Mouse (Mus musculus): ENCODE data around the gene Csrnp2.

Gene Csrnp2

GRCm38 (mm10) chr15:100478351-100478750 is 16.9 kb downstream of the Csrnp2 start:
- in situ Hi-C loops (cut with MboI) = no loop called here

DNA sequence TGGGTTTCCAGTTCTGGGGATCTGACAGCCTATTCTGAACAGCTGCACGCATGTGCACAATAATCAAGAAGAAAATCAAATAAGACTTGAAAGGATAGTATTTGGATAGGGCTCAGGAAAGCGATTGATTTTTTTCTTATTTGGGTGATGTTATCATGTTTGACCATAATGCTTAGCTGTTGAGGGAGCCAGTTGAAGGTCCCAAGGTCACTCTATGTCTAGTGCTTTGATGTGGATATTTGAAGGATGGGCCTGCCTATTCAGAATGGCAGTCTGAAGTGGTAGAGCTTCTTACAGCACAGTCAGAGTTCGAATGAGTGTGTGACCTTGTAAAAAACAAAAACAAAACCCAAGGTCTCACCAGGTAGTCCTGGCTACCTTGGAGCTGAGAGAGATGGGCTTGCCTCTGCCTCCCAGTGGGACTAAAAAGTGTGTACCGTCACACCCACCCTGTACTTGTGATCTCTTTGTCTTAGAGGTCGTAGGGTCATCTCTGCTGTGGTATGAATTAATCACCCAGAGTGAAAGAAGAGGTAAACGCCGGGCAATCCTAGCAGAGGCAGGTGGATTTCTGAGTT is 21.3 kb downstream of the Csrnp2 start:
- in situ Hi-C loops (cut with MboI) = no loop called here

DNA sequence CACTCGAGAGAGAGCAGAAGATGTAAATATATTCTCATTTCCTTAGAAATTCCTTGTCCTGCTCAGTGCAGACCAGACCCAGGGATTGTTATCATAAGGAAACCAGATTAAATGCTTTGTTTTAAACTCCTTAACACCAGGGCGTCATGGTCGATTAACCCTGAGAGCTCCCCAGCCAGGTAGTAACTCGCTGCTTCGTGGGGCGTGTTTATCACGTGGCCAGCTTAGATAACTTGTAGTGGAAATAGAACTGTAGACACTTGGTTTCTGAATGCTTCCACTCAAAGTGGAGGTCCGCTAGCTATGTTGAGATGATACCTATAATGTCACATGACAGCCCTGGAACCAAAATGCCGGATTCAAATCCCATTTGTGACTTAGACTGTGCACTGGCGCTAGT is 25.3 kb downstream of the Csrnp2 start:
- in situ Hi-C loops (cut with MboI) = no loop called here

GRCm38 (mm10) chr15:100469189-100469545 is 26.1 kb downstream of the Csrnp2 start:
- in situ Hi-C loops (cut with MboI) = no loop called here

DNA sequence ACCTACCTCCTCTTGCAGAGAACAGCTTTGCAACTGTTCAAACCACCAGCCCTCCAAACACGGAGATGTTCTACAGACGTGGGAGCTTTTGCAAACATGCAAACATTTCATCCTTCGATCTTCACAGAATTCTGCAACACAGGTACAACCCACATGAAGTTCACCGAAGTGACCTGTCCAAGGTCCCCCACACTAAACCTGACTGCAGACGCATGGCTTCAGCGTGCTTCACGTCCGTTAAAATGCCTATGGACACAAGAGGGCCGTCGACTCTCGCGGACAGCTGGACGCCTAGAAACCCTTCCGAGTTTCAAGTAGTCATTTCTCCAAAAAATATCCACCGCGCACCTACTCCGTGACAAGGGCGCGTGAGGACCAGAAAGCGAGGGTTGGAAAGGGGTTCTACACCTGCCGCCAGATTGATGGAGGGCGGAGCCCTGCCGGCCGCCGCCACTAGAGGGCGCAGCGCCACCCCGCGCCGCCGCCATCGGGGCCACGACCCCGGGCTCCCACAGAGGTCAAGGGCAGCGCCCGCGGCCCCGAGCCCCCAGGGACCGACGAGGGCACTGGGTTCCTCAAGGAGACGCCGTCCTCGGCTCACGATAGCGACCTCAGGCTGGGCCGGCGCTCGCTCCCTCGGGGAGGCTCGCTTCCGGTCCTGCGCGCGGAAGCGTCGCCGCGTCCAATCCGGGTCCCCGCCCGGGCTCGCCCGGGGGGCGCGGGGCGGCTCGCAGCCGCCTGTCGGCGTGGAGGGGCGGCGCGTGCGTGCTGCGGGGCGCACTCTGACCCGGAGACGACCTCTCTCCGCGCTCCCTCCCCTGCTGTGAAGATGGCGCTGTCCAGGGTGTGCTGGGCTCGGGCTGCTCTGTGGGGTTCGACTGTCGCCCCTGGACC is 26.7 kb downstream of the Csrnp2 start, which contains the start of gene Letmd1:
Letmd1 (plus strand) TSS at position 729 of the 894 bp plus-strand sequence.
- in situ Hi-C loops (cut with MboI) = no loop called here

GRCm38 (mm10) chr15:100467738-100468137 is 27.6 kb downstream of the Csrnp2 start:
- in situ Hi-C loops (cut with MboI) = no loop called here

GRCm38 (mm10) chr15:100465432-100465831 is 29.9 kb downstream of the Csrnp2 start:
- in situ Hi-C loops (cut with MboI) = no loop called here

DNA sequence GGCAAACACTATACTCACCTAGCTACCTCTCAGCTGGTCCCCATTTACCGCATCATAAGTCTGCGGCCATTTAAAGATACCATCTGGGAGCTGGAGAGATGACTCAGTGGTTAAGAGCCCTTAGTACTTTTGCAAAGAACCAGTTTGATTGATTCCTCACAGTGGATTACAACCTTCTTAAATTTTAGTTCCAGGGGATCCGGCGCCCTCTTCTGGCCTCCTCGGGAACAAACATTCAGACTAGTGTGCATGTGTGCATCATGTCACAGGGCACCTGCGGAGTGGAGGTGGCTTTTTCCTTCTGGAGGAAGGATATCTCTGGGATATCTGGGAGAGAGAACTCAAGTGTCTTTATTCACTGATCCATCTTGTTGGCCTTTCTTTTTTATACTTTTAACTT is 31.6 kb downstream of the Csrnp2 start:
- in situ Hi-C loops (cut with MboI) = no loop called here

GRCm38 (mm10) chr15:100462086-100462485 is 33.2 kb downstream of the Csrnp2 start:
- in situ Hi-C loops (cut with MboI) = no loop called here

GRCm38 (mm10) chr15:100461646-100462045 is 33.6 kb downstream of the Csrnp2 start:
- in situ Hi-C loops (cut with MboI) = no loop called here

- in situ Hi-C loops (cut with MboI) = no loop called here
These were observed 34.3 kb downstream of the Csrnp2 start for GRCm38 (mm10) chr15:100460942-100461341.

- in situ Hi-C loops (cut with MboI) = no loop called here
These were observed 37.2 kb downstream of the Csrnp2 start for GRCm38 (mm10) chr15:100458055-100458454.

DNA sequence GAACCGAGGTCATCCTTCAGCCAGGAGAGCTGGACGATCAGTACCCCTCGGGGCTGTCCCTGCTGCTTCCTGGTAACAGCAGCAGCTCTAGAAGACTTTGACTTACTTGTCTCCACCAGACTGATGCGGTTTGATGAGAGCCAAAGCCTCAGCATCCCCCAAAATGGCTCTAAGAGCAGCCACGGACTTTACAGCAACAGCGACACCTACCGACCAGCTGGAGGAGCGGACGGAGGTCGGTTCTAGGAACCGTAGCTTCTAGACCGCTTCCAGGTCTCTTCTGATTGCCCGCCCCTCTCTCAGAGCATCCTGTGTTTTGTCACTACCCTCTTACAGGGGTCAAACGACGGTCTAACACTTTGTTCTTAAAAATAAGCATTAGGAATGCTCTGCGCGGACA is 37.9 kb downstream of the Csrnp2 start:
- in situ Hi-C loops (cut with MboI) = no loop called here

DNA sequence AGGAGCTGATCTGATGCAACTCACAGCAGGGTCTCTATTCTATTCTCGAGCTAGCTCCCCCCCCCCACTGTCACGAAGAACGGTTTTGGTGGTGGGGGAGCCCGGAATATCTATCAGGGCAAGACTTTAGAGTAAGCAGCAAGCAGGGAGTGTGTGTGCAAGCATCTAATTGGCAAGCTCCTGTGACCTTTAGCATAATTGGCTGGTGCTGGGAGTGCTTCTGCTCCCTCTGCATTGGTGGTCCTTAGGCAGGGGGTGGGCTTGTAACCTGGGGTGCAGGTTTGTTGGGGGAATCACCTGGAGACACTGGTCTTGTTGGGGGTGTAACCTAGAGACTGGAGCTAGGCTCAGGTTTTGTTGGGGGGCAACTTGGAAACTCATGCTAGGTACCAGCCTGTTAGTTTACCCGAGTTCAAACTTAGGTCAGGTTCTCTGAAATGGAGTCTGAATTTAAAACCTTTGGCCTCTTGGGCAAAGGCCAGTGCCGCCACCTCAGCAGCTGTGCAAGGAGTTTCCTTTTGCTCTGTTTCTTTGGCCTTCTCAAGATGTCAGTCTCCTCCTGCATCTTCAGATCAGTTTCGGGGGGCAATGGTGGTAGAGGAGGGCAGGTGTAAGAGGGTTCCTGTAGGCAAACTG is 38.8 kb downstream of the Csrnp2 start:
- in situ Hi-C loops (cut with MboI) = no loop called here

DNA sequence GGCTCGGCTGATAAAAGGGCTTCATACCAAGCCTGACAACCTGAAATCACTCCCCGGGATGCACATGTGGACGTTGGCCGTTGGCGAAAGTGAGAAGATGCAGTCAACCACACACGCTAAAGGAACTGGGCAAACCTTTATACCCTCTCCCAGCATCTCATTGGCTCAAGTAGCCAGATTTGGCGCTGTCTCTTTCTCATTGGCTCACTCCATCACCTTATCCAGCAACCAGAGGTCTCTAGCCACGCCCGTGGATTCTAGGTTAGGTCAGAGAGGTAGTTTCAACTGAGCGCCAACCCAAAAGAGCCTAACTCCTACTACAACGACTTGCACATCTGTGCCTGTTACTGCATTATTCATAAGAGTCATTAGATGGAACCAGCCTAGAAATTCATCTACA is 42.8 kb downstream of the Csrnp2 start:
- in situ Hi-C loops (cut with MboI) = no loop called here

- in situ Hi-C loops (cut with MboI) = no loop called here
These were observed 44.0 kb downstream of the Csrnp2 start for GRCm38 (mm10) chr15:100451245-100451644.

DNA sequence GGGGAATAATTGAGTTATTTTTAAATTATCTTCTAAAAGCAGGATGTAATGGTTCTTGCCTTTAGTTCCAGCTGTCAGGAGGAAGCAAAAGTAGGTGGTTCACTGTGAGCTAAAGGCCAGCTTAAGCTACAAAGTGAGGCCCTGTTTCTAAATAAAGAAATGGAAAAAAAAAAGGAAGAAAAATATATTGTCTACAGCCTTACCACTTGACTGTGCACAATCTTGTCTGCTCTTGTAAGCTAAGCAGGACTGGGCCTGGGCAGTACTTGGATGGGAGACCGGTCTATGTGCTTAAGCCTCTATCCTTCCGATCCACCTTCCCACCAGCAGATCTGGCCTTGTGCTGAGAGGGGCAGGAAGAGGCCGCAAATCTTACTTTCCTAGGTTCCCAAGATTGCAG is 45.8 kb downstream of the Csrnp2 start:
- in situ Hi-C loops (cut with MboI) = no loop called here

DNA sequence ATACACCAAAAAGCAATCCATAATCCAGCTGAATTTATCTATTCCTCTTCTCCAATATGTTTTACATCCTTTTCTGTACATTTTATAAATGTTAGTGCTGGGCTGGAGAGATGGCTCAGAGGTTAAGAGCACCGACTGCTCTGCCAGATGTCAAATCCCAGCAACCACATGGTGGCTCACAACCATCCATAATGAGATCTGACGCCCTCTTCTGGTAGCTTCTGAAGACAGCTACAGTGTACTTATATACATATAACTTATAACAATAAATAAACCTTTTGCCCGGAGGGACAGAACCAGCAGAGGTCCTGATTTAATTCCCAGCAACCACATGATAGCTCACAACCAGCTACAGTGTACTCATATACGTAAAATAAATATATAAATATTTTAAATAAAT is 46.7 kb downstream of the Csrnp2 start:
- in situ Hi-C loops (cut with MboI) = no loop called here

GRCm38 (mm10) chr15:100446887-100447286 is 48.4 kb downstream of the Csrnp2 start:
- in situ Hi-C loops (cut with MboI) = no loop called here

DNA sequence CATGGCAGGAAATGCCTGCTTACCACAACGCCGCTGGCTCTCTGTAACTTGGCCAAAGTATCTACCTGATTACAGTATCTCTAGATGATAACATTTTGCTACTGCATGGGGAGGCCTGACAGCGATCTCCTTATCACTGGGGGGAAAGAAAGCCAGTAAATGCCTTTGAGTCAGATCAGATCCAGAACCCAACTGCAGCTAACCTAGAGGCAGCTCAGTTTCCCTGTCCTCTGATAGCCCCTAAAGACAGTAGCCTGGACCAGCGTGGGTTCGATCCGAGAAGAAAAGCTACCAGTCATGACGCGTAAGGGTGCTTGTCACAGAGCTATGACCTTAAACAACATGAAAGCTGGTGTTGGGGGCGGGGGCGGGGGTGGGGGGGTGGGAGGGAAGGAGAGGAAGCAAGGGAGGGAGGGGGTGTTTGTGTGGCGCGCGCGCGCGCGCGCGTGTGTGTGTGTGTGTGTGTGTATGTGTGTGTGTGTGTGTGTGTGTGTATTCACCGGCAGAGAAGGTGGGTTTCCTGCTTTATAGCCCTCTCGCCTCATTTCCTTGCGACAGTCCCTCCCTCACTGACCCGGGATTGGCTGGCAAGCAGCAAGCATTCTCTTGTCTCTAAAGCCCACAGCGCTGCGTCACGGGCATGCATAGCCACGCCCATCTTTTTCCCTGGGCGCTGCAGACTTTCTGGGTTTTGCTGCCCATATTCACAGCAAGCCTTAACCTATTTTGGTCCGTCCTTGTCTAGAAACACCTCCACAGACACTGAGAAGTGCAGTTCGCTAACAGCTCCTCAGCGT is 52.0 kb downstream of the Csrnp2 start:
- in situ Hi-C loops (cut with MboI) = no loop called here

GRCm38 (mm10) chr15:100436518-100436917 is 58.8 kb downstream of the Csrnp2 start:
- in situ Hi-C loops (cut with MboI) = no loop called here

- in situ Hi-C loops (cut with MboI) = no loop called here
These were observed 59.2 kb downstream of the Csrnp2 start for GRCm38 (mm10) chr15:100436112-100436511.
